Mouse (Mus musculus) hematopoietic stem cell, adult 5-6 weeks (primary cell): ENCODE measurements around the gene Cd40. TPM values are rescaled to one million over a fixed set of nuclear protein-coding genes. Genes with fewer than 3 reads are reported as not detected.

Experiments
- ATAC-seq, 2 experiments: fragments of 125-278 bp in 1 of 2; replicated peaks in 1 of 2; 2 replicates each; pipeline ENCODE4 v1.8.0; 2016 to 2017; ENCODE audit warnings: inconsistent platforms in 2 of 2, mild to moderate bottlenecking in 2 of 2, moderate number of reproducible peaks in 2 of 2, low read depth in 1 of 2, moderate TSS enrichment in 1 of 2; ENCODE audit not compliant: low FRiP score in 2 of 2, poor library complexity in 2 of 2, severe bottlenecking in 2 of 2, insufficient read depth in 1 of 2, low TSS enrichment in 1 of 2
- total RNA-seq: library from RNA; stranded (forward); fragments of 172-1452, 232-1000 nt; gene quantifications from 2 replicates; pipeline ENCODE4 v1.2.3, GENCODE M21; 2017

Gene Cd40
- total RNA-seq, 1 experiment from 2014 or later: 3.4 TPM

- ATAC-seq: no peak
Measured at GRCm38 (mm10) chr2:165086634-165087033, 31.2 kb downstream of the Cd40 start.

- no peak for ATAC-seq
Measured at GRCm38 (mm10) chr2:165089470-165089869, 34.0 kb downstream of the Cd40 start.

- ATAC-seq: no peak
Measured at GRCm38 (mm10) chr2:165090650-165091049, 35.2 kb downstream of the Cd40 start, which contains the start of gene 1700025C18Rik. Gene 1700025C18Rik, minus strand, starts transcription at chr2:165090750.

DNA sequence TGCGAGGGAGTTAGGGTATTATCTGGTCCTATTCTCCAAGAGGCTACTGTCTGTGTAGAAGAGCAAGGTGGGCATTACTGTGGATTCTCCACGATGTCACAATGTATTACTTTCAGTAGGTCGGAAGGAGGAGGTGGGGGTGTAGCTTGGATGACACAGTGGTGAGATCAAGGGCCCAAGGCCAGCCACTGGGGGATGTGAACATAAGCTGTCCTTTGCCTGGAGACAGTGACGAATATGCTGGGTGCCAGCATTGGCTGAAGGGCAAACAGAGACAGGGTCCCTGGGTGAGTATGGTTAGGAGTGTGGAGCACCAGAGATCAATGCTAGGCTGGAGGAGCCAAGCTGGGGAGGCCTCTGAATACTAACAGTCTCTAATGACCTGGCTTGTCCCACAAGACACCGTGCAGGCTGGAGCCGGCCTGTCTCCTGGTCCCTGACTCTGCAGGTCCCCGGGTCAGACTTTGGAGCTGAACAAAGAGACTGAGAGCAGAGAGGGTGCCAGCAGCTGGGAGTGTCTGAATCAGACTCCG is 36.1 kb downstream of the Cd40 start:
- no peak for ATAC-seq

GRCm38 (mm10) chr2:165092393-165092792 is 37.0 kb downstream of the Cd40 start:
- no peak for ATAC-seq

DNA sequence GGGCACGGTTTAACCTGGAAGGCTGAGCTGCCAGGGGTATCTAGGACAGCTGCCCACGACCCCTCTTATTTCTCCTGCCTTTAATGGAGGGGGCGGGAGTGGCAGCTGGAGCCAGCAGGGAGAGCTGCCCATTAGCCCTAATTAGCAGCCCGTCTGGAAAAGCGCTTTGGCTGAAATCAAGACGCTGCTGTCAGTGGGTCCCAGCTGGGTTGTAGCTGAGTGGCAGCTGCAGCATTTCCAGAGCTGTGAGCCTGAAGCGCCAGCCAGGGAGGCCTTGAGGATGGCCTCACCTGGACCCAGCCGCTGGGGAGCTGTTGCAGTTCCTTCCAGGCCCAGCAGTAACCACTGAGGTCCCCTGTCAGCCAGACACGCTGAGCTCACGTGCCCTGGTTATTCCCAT is 40.9 kb downstream of the Cd40 start:
- ATAC-seq: no peak

- ATAC-seq: no peak
Measured at GRCm38 (mm10) chr2:165098861-165099260, 43.4 kb downstream of the Cd40 start.

DNA sequence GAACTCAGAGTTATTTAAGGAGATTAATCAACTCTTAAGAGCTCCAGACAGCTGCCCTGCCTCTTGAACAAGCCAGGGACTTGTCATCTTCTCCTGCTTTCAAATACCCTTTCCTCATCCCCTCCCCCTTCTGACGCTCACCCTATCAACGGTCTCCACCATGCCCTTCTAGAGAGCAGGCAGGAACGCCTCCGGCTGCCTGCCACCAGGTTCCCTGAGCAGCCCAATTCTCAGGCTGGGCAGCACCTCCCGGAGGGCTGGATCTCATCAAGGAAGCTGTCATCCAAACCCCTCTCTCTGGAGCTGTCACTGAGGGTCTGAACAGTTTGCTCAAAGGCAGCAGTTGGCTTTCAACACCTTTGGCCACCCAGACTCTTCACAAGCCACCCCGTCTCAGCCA is 45.3 kb downstream of the Cd40 start:
- no peak for ATAC-seq

DNA sequence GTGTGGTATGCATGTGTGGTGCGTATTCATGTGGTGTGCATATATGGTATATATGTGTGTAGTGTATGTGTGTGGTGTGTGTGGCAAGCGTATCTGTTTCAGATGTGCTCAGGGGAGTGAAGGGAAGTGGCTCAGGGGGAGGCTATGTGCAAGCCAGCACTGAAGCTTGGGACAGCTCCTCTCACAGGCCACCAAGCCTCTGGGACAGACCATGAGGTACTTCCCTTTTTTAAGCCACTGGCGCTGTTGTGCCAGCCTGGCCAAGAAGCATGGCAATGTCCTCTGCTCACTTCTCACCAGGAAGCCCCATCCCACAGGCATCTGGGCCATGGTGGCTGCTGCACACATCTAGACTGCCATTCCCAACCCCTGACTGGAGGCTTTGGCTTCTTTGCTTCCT is 47.5 kb downstream of the Cd40 start:
- ATAC-seq: peak; percentile 75 to 88

DNA sequence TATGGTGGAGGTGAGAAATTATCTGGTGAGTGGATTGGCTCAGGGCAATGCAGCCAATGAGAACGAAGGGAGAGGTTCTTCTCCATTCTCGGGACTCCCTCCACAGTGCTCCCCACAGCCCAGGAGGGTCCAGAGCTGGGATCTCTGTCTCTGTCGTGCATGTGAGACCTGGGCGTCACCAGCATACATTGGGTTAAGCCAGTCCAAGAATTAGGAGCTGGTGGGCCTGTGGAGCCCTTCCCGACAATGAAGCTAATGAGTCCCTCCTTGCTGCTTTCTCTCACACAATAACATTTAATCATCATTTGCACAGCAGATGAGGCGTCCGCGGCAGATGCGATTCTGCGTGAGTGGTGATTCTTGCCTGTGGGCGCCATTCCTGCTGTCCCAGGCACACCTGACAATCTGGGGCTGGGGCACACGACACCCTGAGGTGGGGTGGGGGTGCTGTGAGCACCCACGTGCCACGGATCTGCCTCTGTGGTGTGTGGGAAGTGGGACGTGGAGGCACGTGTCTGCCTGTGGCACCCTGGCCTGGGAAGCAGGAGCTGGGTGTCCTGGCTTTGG is 50.2 kb downstream of the Cd40 start:
- no peak for ATAC-seq

GRCm38 (mm10) chr2:165106585-165106984 is 51.2 kb downstream of the Cd40 start:
- ATAC-seq: no peak

- peak; percentile 73 to 86 for ATAC-seq
Measured at GRCm38 (mm10) chr2:165112149-165112548, 56.7 kb downstream of the Cd40 start.

DNA sequence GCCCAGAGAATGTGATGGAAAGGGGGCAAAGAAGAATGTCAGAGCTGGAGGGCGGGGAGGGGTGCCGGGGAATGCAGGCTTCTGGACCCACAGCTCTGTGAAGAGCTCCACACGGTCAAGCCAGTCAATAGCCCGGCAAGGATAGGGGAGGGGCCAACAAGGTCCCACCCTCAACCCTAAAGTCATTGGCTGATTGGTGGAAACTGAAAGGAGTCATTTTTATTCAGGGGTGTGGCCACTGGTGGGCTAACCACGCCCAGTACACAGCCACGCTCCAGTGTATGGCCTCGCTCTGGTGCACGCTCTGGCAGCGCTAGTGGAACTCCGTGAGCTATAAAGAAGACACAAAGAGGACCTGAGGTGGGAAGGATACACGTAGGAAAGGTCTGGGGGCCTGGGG is 58.3 kb downstream of the Cd40 start:
- ATAC-seq: no peak

GRCm38 (mm10) chr2:165120765-165121164 is 65.3 kb downstream of the Cd40 start:
- no peak for ATAC-seq

DNA sequence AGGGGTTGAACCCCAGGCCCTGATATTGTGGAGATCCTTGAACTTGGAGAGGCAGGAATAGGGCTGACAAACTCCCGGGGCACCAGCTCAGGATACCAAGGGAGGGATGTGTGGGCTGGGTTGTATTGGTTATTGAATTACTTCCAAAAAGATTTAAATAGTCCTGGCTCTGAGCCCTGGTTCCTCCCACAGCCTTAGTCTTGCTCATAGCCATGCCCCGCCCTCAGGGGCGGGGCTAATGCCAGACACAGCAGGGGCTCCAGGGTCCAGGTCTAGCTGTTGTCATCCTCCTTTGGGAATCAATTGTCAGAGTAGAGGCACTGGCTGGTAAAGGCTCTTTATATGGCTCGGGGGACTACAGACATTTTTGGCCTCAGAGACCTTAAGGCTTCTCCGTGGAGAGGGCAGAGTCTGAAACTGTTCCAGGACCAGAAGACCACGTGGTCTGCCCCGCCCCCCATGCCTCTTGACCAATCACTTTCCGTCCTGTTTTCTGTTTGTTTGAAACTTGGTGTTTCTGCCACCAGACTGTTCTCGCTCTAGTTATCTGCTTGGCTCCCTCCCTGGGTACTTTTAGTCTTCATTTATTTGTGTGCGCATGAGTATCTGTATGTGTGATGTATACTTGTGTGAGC is 65.9 kb downstream of the Cd40 start:
- no peak for ATAC-seq

Other genes starting within 250 kb of the Cd40 start
- 1.9 and 2.4 TPM in 2 replicates for gene Zswim1, start 232.9 kb upstream of the Cd40 start, total RNA-seq
- not detected in 2 replicates for gene Spata25, start 227.1 kb upstream of the Cd40 start, total RNA-seq
- 53.0 and 74.2 TPM in 2 replicates for gene Ctsa, start 222.8 kb upstream of the Cd40 start, total RNA-seq
- 2.1 TPM in 1 of 2 replicates, not detected in the other for gene Neurl2, start 222.2 kb upstream of the Cd40 start, total RNA-seq
- 0.55 and 0.56 TPM in 2 replicates for gene Pltp, start 197.9 kb upstream of the Cd40 start, total RNA-seq
- gene Pcif1, start 176.3 kb upstream of the Cd40 start, total RNA-seq: 19.7 and 23.4 TPM in 2 replicates
- gene Zfp335, start 143.9 kb upstream of the Cd40 start, total RNA-seq: 6.6 and 10.5 TPM in 2 replicates
- gene Mmp9, start 114.8 kb upstream of the Cd40 start, total RNA-seq: 15.3 and 37.5 TPM in 2 replicates
- gene Slc12a5, start 94.8 kb upstream of the Cd40 start, total RNA-seq: 0.45 and 0.63 TPM in 2 replicates
- gene Ncoa5, start 20.8 kb upstream of the Cd40 start, total RNA-seq: 42.7 and 58.0 TPM in 2 replicates
- not detected in 2 replicates for gene 1700025C18Rik, start 35.1 kb downstream of the Cd40 start, total RNA-seq
- gene Cdh22, start 179.2 kb downstream of the Cd40 start, total RNA-seq: not detected in 2 replicates
- 57.6 and 62.2 TPM in 2 replicates for gene Slc35c2, start 232.2 kb downstream of the Cd40 start, total RNA-seq